25 mouse cellular contexts compared by ENCODE assay signal in genomic region chr1:15034047-15034446, GRCm38 (mm10).
A peak's percentile ranks its signal among the peaks of the same experiment; 100 is the strongest.
DNase-seq lines count a peak whose midpoint lies in the region; ATAC-seq and TF ChIP-seq lines count a peak whose summit lies in the region.
"Had no signal": no experiment of that assay in that cellular context is flagged by ENCODE, and none has a peak within 500 bp of the region (broad histone marks: within the 10 kb centered on the region; RNA-seq: fewer than 3 reads in every experiment).

No protein-coding gene starts in this region.

- ATAC-seq in embryonic facial prominence, embryonic 12.5 days (ENCODE audit: insufficient number of reproducible peaks, insufficient read depth, low FRiP score, low TSS enrichment) = 0 out of 2 replicates have a peak, but pooled peaks have one; percentile 67
- ATAC-seq in limb, embryonic 14.5 days (ENCODE audit: low FRiP score, low read depth) = peak; percentile 75
- no peak for ATAC-seq in intestine, embryonic 15.5 days
- ATAC-seq: forebrain, postnatal 0 days; midbrain, embryonic 13.5 days had no signal

- H3K9ac ChIP-seq in embryonic facial prominence, embryonic 12.5 days = no peak overlapping the region
- H3K9ac ChIP-seq in limb, embryonic 14.5 days (ENCODE audit: low read depth, low read length, severe bottlenecking) = no peak overlapping the region
- H3K9ac ChIP-seq in intestine, embryonic 15.5 days = no peak overlapping the region
- H3K9ac ChIP-seq: forebrain, embryonic 12.5 days; forebrain, postnatal 0 days; heart, embryonic 13.5 days; hindbrain, embryonic 15.5 days; midbrain, embryonic 13.5 days; neural tube, embryonic 13.5 days had no signal

- H3K36me3 ChIP-seq in embryonic facial prominence, embryonic 12.5 days = no peaks in the 10 kb centered on the region
- H3K36me3 ChIP-seq in limb, embryonic 14.5 days (ENCODE audit: control insufficient read depth, insufficient read depth, low read length) = no peaks in the 10 kb centered on the region
- H3K36me3 ChIP-seq in intestine, embryonic 15.5 days = no peaks in the 10 kb centered on the region
- H3K36me3 ChIP-seq: forebrain, embryonic 12.5 days; heart, embryonic 13.5 days; hindbrain, embryonic 15.5 days; midbrain, embryonic 13.5 days; neural tube, embryonic 13.5 days had no signal

- no peaks in the 10 kb centered on the region for H3K27me3 ChIP-seq in embryonic facial prominence, embryonic 12.5 days
- no peaks in the 10 kb centered on the region for H3K27me3 ChIP-seq in limb, embryonic 14.5 days (ENCODE audit: control insufficient read depth, insufficient read depth, low read length)
- no peaks in the 10 kb centered on the region for H3K27me3 ChIP-seq in intestine, embryonic 15.5 days (replicated peaks)
- H3K27me3 ChIP-seq: forebrain, embryonic 12.5 days; heart, embryonic 13.5 days; hindbrain, embryonic 15.5 days; megakaryocyte, embryonic 14.5 days; midbrain, embryonic 13.5 days; neural tube, embryonic 13.5 days had no signal

- peak; percentile 46 for DNase-seq in embryo, embryonic 11 days
- DNase-seq in hindlimb bud, embryonic 11.5 days (ENCODE audit: extremely low spot score, low read depth, low spot score) = peak; percentile 37
- peak; percentile 50 for DNase-seq in limb, embryonic 14.5 days (ENCODE audit: low spot score)
- no peak for DNase-seq in lung, adult 2 months
- DNase-seq in layer of hippocampus, adult 11-12 months (ENCODE audit: low spot score) = no peak
- DNase-seq in adrenal gland, adult (ENCODE audit: inconsistent age in 2 of 2, low spot score in 1 of 2) = no peak
- DNase-seq: adrenal gland, adult 2 months; adrenal gland, postnatal 36 days; cerebellum, adult 18-20 months; cerebellum, postnatal 10 days; forebrain, postnatal 0 days; gastrocnemius, postnatal 10 days; heart, postnatal 10 days; kidney, adult 2 months; kidney, postnatal 36 days; lung, postnatal 36 days; thymus, postnatal 4 days had no signal

- no peak for TF ChIP-seq CTCF in lung, adult 2 months (IDR thresholded peaks at IDR 0.05; ENCODE audit: insufficient read depth, low read length)

- no peak overlapping the region for H3K4me2 ChIP-seq in embryonic facial prominence, embryonic 12.5 days (replicated peaks)
- no peak overlapping the region for H3K4me2 ChIP-seq in limb, embryonic 14.5 days (replicated peaks; ENCODE audit: low read depth, low read length, severe bottlenecking)
- H3K4me2 ChIP-seq in intestine, embryonic 15.5 days (replicated peaks) = no peak overlapping the region
- H3K4me2 ChIP-seq: forebrain, embryonic 12.5 days; heart, embryonic 13.5 days; hindbrain, embryonic 15.5 days; midbrain, embryonic 13.5 days; neural tube, embryonic 13.5 days had no signal

- 28% methylated on average over 1 of the region's 1 CpGs for WGBS in embryonic facial prominence, embryonic 12.5 days
- WGBS in limb, embryonic 14.5 days = 0% methylated on average over 1 of the region's 1 CpGs
- WGBS in lung, adult 2 months = 52% methylated on average over 1 of the region's 1 CpGs
- WGBS in intestine, embryonic 15.5 days = 43% methylated on average over 1 of the region's 1 CpGs

- no peaks in the 10 kb centered on the region for H3K9me3 ChIP-seq in embryonic facial prominence, embryonic 12.5 days
- no peaks in the 10 kb centered on the region for H3K9me3 ChIP-seq in limb, embryonic 14.5 days (ENCODE audit: control insufficient read depth, low read length)
- H3K9me3 ChIP-seq in intestine, embryonic 15.5 days = no peaks in the 10 kb centered on the region
- H3K9me3 ChIP-seq: forebrain, embryonic 12.5 days; heart, embryonic 13.5 days; hindbrain, embryonic 15.5 days; megakaryocyte, embryonic 14.5 days; midbrain, embryonic 13.5 days; neural tube, embryonic 13.5 days had no signal

- H3K4me3 ChIP-seq in embryonic facial prominence, embryonic 12.5 days = no peak overlapping the region
- H3K4me3 ChIP-seq in limb, embryonic 14.5 days (replicated peaks; ENCODE audit: low read length) = no peak overlapping the region
- H3K4me3 ChIP-seq in lung, adult 2 months (replicated peaks; ENCODE audit: extremely low read depth, low read depth, low read length) = no peak overlapping the region
- H3K4me3 ChIP-seq in intestine, embryonic 15.5 days (replicated peaks) = no peak overlapping the region
- H3K4me3 ChIP-seq: forebrain, embryonic 12.5 days; heart, embryonic 13.5 days; hindbrain, embryonic 15.5 days; megakaryocyte, embryonic 14.5 days; midbrain, embryonic 13.5 days; neural tube, embryonic 13.5 days had no signal

- TF ChIP-seq POLR2A in limb, embryonic 14.5 days (IDR thresholded peaks at IDR 0.05; ENCODE audit: borderline replicate concordance, extremely low read depth, insufficient read depth, insufficient read length) = no peak
- TF ChIP-seq POLR2A in lung, adult 2 months (IDR thresholded peaks at IDR 0.05; ENCODE audit: borderline replicate concordance, extremely low read depth, low read depth, low read length) = no peak

- H3K27ac ChIP-seq in embryonic facial prominence, embryonic 12.5 days = 0 out of 2 replicates have a peak overlapping the region, but pooled peaks have one; percentile 36
- H3K27ac ChIP-seq in limb, embryonic 14.5 days (replicated peaks; ENCODE audit: low read depth, low read length) = no peak overlapping the region
- no peak overlapping the region for H3K27ac ChIP-seq in intestine, embryonic 15.5 days
- H3K27ac ChIP-seq: forebrain, embryonic 12.5 days; heart, embryonic 13.5 days; hindbrain, embryonic 15.5 days; midbrain, embryonic 13.5 days; neural tube, embryonic 13.5 days had no signal

- H3K4me1 ChIP-seq in embryonic facial prominence, embryonic 12.5 days = no peaks in the 10 kb centered on the region
- H3K4me1 ChIP-seq in limb, embryonic 14.5 days (ENCODE audit: control insufficient read depth, insufficient read depth, low read length) = no peaks in the 10 kb centered on the region
- H3K4me1 ChIP-seq in lung, adult 2 months (ENCODE audit: control insufficient read depth, insufficient read depth, low read length) = no peaks in the 10 kb centered on the region
- H3K4me1 ChIP-seq in intestine, embryonic 15.5 days (replicated peaks) = no peaks in the 10 kb centered on the region
- H3K4me1 ChIP-seq: forebrain, embryonic 12.5 days; heart, embryonic 13.5 days; hindbrain, embryonic 15.5 days; megakaryocyte, embryonic 14.5 days; midbrain, embryonic 13.5 days; neural tube, embryonic 13.5 days had no signal

Comparison
In these comparisons a context has a peak if more than half of its experiments do, and no peak if none do; other contexts are left out.
1. DNase-seq: peak in embryo, embryonic 11 days (single experiment), hindlimb bud, embryonic 11.5 days (single experiment) and limb, embryonic 14.5 days (single experiment); none in lung, adult 2 months (single experiment), layer of hippocampus, adult 11-12 months (single experiment) and adrenal gland, adult (0 of 2).